Mouse (Mus musculus): Measurements from ENCODE around the gene Ube2i.
"Not testable (repeated sequence)": the region's sequence is repeated elsewhere in the genome, so short reads cannot be mapped to it uniquely, and the experiment has no call there.

Gene Ube2i

GRCm38 (mm10) chr17:25253760-25254159, 20.7 kb downstream of the Ube2i start:
- in situ Hi-C loops (cut with MseI, MboI): no loop called here

- in situ Hi-C loops (cut with MseI, MboI): no loop called here
These were observed 21.8 kb downstream of the Ube2i start for GRCm38 (mm10) chr17:25252643-25253042.

DNA sequence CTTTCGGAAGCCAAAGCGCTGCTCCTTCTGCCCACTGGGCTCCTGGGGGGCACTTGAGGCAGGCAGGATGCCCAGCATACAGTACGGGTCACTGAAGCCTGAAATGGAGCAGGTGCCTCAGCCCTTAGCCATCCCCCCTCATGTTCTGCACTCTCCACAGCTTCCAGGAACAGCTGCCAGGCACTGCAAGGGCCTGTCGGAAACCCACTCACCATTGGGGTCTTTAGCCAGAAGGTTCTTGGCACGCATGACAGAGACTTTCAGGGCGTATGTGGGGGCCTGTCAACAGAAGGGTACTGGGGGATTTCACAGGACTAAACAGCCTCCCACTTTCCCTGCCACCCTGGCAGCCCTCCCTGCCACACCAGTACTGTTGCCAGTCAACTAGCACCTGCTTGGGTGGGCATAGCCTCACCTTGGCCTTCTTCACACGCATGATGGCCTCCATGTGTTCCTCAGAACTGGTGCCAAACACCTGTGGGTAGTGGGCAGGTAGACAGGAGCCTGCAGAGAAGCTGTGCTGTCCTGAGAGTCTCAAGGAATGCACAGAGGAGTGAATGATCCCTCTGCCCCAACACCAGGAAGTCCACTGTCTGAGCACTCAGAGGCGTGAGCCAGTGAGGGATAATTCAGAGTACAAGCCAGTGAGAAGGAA, 24.1 kb downstream of the Ube2i start:
- in situ Hi-C loops (cut with MseI, MboI): no loop called here

DNA sequence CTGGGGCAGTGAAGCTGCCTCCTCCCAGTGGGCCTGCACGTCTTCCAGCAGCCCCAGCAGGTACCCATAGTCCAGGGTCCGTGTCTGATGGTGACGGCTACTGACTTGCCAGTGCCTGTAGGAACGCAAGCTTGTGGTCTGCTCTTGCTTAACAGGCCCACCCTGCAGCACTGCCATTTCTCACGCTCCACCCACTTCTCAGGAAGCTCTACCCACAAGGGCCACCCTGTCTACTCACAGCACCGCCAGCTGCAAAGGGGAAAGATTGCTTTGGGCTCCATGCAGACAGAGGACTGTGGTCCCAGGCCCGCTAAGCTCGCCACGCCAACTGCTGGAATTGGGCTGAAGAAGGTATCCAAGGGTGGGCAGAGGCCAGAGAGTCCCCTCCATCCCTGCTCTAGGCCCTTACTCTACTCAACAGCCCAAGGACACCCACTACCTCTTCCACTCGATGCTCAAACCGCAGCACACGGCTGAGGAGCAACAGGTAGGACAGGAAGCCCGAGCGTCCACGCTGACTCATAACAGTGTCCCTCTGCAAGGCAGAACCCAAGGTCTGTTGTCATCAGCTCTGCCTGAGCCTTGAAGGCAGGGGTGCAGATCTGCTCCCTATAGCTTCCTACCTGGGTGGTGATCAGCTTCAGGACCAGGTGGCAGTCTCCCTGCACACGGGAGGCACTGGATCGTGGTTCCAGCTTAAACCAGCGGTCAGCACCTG, 26.2 kb downstream of the Ube2i start:
- in situ Hi-C loops (cut with MseI, MboI): no loop called here

GRCm38 (mm10) chr17:25244239-25244638, 30.2 kb downstream of the Ube2i start:
- in situ Hi-C loops (cut with MseI, MboI): no loop called here

DNA sequence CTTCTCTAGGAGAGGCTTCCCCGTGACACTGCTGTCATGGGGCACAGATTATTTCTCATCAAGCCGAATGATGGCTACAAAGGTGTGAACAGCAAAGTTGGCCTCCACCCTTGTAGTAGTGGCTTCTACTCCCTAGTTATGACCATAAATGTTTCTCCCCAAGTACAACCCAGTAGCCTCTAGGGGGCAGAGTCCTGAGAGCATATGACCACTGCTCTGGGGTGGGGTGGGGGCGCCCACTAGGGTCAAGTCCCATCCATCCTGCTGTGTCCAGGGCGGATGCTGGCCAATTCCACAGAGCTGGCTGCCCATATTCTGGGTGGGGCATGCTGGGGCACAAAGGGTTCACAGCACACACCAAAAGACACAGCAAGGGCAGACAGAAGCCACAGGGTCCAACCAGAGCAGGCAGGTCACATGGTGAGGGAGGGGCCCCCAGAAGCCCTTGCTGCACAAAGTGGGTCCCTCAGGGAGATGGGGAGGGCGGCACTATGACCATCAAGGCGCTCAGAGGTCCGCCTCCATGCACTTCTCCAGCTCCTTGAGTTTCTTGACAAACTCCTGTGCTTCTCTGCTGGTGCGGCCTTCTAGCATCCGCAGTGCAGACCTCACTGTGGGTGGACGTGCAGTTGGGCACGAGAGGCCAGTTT, 31.2 kb downstream of the Ube2i start:
- in situ Hi-C loops (cut with MseI, MboI): no loop called here

- in situ Hi-C loops (cut with MseI, MboI): no loop called here
These were observed 34.5 kb downstream of the Ube2i start, which contains the start of the genes Gnptg and Tsr3 for GRCm38 (mm10) chr17:25239695-25240636. Gnptg (minus strand) TSS chr17:25240124. Tsr3 (plus strand) TSS chr17:25240170.

DNA sequence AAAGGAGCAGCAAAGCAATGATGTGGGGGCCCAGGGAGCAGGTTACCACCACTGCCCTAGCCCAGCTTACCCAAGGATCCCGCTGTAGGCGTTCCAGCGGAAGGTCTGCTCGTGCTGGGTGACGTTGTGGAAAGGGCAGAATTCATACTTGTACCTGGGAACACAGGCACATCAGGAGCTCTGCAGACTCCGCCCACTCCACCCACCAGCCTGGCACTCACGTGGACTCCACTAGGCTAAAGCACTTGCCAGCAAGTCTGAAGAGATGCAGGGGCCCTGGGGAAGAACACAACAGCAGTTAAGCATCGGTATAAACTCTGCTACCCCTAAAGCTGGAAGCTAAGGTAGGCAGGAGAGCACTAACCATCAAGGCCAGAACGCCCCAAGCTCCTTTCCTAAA, 38.8 kb downstream of the Ube2i start:
- in situ Hi-C loops (cut with MseI, MboI): no loop called here

GRCm38 (mm10) chr17:25231621-25232020, 42.8 kb downstream of the Ube2i start:
- in situ Hi-C loops (cut with MseI, MboI): not testable (repeated sequence)

- in situ Hi-C loops (cut with MseI, MboI): no loop called here
These were observed 43.7 kb downstream of the Ube2i start for GRCm38 (mm10) chr17:25230700-25231099.

- in situ Hi-C loops (cut with MseI, MboI): not testable (repeated sequence)
These were observed 44.3 kb downstream of the Ube2i start for GRCm38 (mm10) chr17:25230014-25230655.

GRCm38 (mm10) chr17:25227991-25228390, 46.4 kb downstream of the Ube2i start:
- in situ Hi-C loops (cut with MseI, MboI): no loop called here

DNA sequence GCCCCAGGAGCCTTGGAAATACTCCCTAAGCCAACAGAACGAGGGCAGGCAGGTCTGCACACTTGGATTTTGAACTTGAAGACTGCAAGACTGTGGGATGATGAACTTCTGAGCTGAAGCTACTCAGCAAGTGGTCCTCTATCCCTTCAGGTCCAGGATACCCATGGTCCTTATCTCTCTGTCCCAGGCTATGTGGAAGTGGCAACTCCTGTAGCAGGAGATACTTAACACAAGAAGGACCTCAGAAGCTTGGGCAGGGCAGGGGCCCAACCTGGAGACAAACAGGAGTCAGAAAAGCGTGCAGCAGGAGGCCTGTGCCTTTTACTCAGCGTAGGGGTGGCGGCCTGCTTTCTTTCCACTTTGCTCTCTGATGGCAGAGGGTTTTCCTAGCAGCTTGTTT, 48.8 kb downstream of the Ube2i start:
- in situ Hi-C loops (cut with MseI, MboI): no loop called here

GRCm38 (mm10) chr17:25224586-25225222, 49.7 kb downstream of the Ube2i start:
- in situ Hi-C loops (cut with MseI, MboI): no loop called here

GRCm38 (mm10) chr17:25222951-25223601, 51.3 kb downstream of the Ube2i start:
- in situ Hi-C loops (cut with MseI, MboI): no loop called here

GRCm38 (mm10) chr17:25222504-25222940, 51.9 kb downstream of the Ube2i start:
- in situ Hi-C loops (cut with MseI, MboI): not testable (repeated sequence)

DNA sequence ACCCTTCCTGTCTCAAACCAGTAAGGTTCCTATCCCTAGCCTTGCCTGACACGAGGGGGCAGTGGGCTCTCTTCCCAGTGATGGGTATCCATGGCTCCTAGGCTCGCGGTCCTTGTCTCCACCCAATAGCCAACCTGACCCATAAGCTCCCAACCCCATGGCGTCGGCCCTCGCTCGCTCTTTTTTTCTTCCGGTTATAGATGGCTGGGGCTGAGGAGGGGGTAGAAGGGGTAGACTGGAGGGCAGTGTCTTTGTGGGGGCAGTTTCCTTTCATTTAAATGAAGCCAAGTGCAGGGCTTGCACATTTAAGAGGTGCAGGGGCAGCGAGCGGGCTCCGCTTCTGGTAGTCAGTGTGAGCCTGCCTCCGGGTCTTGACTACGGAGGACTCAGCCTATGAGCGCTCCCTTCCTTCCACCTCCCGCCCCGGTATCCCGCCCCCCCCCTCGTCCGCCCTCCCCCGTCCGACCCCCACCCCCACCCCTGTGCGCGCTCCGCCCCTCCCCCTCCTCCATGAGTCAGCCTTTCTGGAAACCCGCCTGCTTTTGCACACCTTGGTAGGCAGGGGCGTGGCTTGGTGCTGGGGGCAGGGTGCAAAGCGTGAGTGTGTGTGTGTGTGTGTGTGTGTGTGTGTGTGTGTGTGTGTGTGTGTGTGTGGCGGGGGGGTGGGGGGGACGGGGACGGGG, 52.5 kb downstream of the Ube2i start:
- in situ Hi-C loops (cut with MseI, MboI): no loop called here

GRCm38 (mm10) chr17:25220746-25221145, 53.7 kb downstream of the Ube2i start:
- in situ Hi-C loops (cut with MseI, MboI): no loop called here
